Mouse (Mus musculus): ENCODE measurements around the gene Klhdc8b. TPM values are rescaled to one million over a fixed set of nuclear protein-coding genes. Genes with fewer than 3 reads are reported as not detected.

Klhdc8b gene
- polyA plus RNA-seq, 1 experiment, result 18.3 TPM

DNA sequence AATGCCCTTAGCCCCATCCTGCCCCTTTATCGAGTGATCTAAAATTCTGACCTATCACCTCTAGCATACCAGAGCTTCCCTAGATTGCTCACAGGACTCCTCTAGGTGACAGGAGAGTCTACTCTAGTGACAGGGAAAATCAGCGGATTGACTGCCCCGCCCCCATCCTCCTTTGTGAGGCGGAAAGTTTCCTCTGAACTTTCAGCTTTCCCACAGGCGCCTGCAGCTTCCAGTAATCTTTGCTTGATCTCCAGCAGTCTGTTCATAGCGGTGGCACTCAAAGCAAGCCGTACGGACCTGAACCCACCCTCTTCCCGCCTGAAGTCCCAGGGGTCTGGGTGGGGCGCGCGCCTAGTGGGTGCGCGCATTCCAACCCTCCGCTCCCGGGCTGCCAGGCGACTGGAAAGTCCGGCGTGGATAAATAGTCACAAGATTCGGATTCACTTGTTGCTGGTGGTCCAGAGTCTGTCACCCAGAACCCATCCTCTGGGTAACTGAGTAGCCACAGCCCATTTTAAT is 17.3 kb upstream of the Klhdc8b start:
- Histone ChIP-seq H3K4me3 (replicated peaks; ENCODE audit: control insufficient read depth, low read depth, low read length) (no peak overlapping the region), H3K27ac (ENCODE audit: control insufficient read depth, insufficient read depth, low read depth, low read length, poor library complexity) (no peak overlapping the region), H3K4me1 (ENCODE audit: control insufficient read depth, insufficient read depth, low read length) (no peaks in the 10 kb centered on the region)
- WGBS, result under 1% methylated on average over 20 of the region's 20 CpGs
- TF ChIP-seq CTCF (IDR thresholded peaks at IDR 0.05; ENCODE audit: control insufficient read depth, insufficient read depth, low read length) (no peak), POLR2A (IDR thresholded peaks at IDR 0.05; ENCODE audit: borderline replicate concordance, control insufficient read depth, low read depth, low read length) (no peak)

DNA sequence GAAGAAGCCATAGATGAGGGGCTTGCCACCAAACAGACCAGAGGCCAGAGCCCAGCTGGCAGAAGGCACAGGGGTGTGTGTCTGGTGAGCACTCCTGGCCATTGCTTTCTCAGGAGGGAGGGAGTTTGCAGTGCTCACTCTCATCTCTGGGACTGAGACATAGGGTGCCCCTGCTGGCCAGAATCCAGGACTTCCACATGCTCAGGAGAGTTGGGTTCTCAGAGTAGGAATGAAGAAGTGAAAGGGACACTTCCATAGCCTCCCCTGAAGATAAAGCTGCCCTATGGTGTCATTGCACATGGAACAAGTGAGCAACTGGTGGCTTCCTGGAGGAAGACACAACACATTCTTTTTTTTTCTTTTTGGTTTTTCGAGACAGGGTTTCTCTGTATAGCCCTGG is 13.1 kb upstream of the Klhdc8b start:
- H3K4me3 ChIP-seq (replicated peaks; ENCODE audit: control insufficient read depth, low read depth, low read length), result no peak overlapping the region
- TF ChIP-seq CTCF (IDR thresholded peaks at IDR 0.05; ENCODE audit: control insufficient read depth, insufficient read depth, low read length), result no peak
- no peak for TF ChIP-seq POLR2A (IDR thresholded peaks at IDR 0.05; ENCODE audit: borderline replicate concordance, control insufficient read depth, low read depth, low read length)
- no peaks in the 10 kb centered on the region for H3K4me1 ChIP-seq (ENCODE audit: control insufficient read depth, insufficient read depth, low read length)
- WGBS, result 33% methylated on average over 1 of the region's 1 CpGs
- no peak overlapping the region for H3K27ac ChIP-seq (ENCODE audit: control insufficient read depth, insufficient read depth, low read depth, low read length, poor library complexity)

- WGBS, result 80% methylated on average over 4 of the region's 4 CpGs
- Histone ChIP-seq H3K4me3 (replicated peaks; ENCODE audit: control insufficient read depth, low read depth, low read length) (no peak overlapping the region), H3K4me1 (ENCODE audit: control insufficient read depth, insufficient read depth, low read length) (no peaks in the 10 kb centered on the region), H3K27ac (ENCODE audit: control insufficient read depth, insufficient read depth, low read depth, low read length, poor library complexity) (no peak overlapping the region)
- no peak for TF ChIP-seq CTCF (IDR thresholded peaks at IDR 0.05; ENCODE audit: control insufficient read depth, insufficient read depth, low read length)
- no peak for TF ChIP-seq POLR2A (IDR thresholded peaks at IDR 0.05; ENCODE audit: borderline replicate concordance, control insufficient read depth, low read depth, low read length)
These were observed 8.5 kb upstream of the Klhdc8b start for GRCm38 (mm10) chr9:108469845-108470244.

DNA sequence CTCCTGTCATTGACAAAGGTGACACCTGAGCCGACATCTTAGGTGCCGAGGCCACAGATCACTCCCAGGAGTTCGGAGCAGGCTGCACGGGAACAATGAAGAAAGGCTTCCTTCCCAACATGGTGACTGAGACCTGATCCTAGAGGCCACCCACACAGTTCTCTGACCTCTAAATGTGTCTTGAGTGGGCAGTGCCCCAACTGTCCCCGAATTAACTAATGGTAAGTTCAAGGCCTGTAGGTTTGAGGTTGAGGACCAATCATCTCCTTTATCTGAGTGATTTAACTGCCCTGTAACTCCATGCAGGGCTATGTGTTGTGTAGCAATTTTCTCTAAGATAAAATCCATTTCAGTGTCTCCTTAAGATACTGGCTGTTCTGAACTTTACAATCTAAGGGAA is 8.0 kb upstream of the Klhdc8b start:
- H3K27ac ChIP-seq (ENCODE audit: control insufficient read depth, insufficient read depth, low read depth, low read length, poor library complexity), result no peak overlapping the region
- TF ChIP-seq CTCF (IDR thresholded peaks at IDR 0.05; ENCODE audit: control insufficient read depth, insufficient read depth, low read length) (no peak), POLR2A (IDR thresholded peaks at IDR 0.05; ENCODE audit: borderline replicate concordance, control insufficient read depth, low read depth, low read length) (no peak)
- H3K4me1 ChIP-seq (ENCODE audit: control insufficient read depth, insufficient read depth, low read length), result no peaks in the 10 kb centered on the region
- no peak overlapping the region for H3K4me3 ChIP-seq (replicated peaks; ENCODE audit: control insufficient read depth, low read depth, low read length)
- WGBS, result 83% methylated on average over 5 of the region's 5 CpGs

DNA sequence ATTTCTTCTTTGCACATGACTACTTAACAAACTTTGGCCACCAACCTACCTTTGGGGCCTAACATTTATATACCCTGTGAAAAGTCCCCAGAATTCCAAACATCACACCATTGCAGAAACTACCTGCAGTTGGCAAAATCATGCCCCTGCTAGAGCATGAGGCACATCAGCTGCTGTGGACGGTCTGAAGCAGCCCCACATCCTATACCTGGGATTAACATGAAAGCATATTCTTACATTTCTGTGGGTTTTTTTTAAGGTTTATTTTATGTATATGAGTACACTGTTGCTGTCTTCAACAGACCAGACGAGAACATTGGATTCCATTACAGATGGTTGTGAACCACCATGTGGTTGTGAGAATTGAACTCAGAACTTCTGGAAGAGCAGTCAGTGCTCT is 4.8 kb upstream of the Klhdc8b start:
- Histone ChIP-seq H3K27ac (ENCODE audit: control insufficient read depth, insufficient read depth, low read depth, low read length, poor library complexity) (no peak overlapping the region), H3K4me3 (replicated peaks; ENCODE audit: control insufficient read depth, low read depth, low read length) (no peak overlapping the region), H3K4me1 (ENCODE audit: control insufficient read depth, insufficient read depth, low read length) (peaks cover 2% of the 10 kb centered on the region)
- 90% methylated on average over 2 of the region's 2 CpGs for WGBS
- TF ChIP-seq CTCF (IDR thresholded peaks at IDR 0.05; ENCODE audit: control insufficient read depth, insufficient read depth, low read length) (no peak), POLR2A (IDR thresholded peaks at IDR 0.05; ENCODE audit: borderline replicate concordance, control insufficient read depth, low read depth, low read length) (no peak)

DNA sequence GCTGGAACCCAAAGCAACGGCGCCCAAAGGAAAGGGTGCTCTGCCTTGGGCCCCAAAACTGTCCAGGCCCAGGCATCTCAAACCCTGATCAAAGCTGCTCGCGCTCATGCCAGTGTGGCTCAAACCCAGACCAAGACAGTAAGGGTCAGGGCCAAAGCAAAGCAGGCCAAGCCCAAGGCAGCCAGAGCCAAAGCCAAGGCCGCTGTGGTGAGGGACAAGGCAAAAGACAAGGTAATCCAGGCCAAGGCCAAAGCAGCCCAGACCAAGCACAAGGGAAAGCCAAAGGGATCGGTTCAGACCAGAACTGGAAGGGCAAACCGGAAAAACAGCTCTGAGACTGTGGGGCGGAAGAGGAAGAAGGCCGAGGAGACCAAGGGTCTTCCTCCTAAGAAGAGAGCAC is 2.3 kb upstream of the Klhdc8b start:
- TF ChIP-seq POLR2A (IDR thresholded peaks at IDR 0.05; ENCODE audit: borderline replicate concordance, control insufficient read depth, low read depth, low read length), result no peak
- Histone ChIP-seq H3K27ac (ENCODE audit: control insufficient read depth, insufficient read depth, low read depth, low read length, poor library complexity) (no peak overlapping the region), H3K4me3 (replicated peaks; ENCODE audit: control insufficient read depth, low read depth, low read length) (no peak overlapping the region), H3K4me1 (ENCODE audit: control insufficient read depth, insufficient read depth, low read length) (peaks cover 2% of the 10 kb centered on the region)
- 95% methylated on average over 9 of the region's 9 CpGs for WGBS

GRCm38 (mm10) chr9:108462192-108462591 is 811 bp upstream of the Klhdc8b start:
- WGBS, result 84% methylated on average over 10 of the region's 10 CpGs
- no peak for TF ChIP-seq CTCF (IDR thresholded peaks at IDR 0.05; ENCODE audit: control insufficient read depth, insufficient read depth, low read length)
- no peak for TF ChIP-seq POLR2A (IDR thresholded peaks at IDR 0.05; ENCODE audit: borderline replicate concordance, control insufficient read depth, low read depth, low read length)
- Histone ChIP-seq H3K4me1 (ENCODE audit: control insufficient read depth, insufficient read depth, low read length) (peaks cover 2% of the 10 kb centered on the region), H3K4me3 (replicated peaks; ENCODE audit: control insufficient read depth, low read depth, low read length) (no peak overlapping the region), H3K27ac (ENCODE audit: control insufficient read depth, insufficient read depth, low read depth, low read length, poor library complexity) (no peak overlapping the region)

DNA sequence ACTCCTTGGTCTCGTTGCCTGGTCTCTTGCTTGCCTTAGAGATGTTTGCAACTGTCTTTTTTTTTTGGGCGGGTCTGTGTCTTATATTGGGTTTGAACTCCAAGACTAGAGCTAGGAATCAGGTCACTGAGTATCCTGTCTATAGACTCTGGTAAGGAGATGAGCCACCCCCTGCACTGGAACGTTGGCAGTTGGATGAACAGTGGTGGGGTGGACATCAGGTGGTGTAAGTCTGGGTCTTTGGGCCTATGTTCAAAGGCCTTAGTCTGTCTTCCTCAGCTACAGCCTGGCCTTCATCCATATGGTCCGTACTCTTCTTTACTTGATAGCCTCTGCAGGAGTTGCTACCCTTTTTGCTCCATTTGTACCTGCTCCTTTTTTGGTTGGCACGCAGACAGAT is 294 bp upstream of the Klhdc8b start:
- TF ChIP-seq POLR2A (IDR thresholded peaks at IDR 0.05; ENCODE audit: borderline replicate concordance, control insufficient read depth, low read depth, low read length), result no peak
- no peak for TF ChIP-seq CTCF (IDR thresholded peaks at IDR 0.05; ENCODE audit: control insufficient read depth, insufficient read depth, low read length)
- no peak overlapping the region for H3K27ac ChIP-seq (ENCODE audit: control insufficient read depth, insufficient read depth, low read depth, low read length, poor library complexity)
- WGBS, result 89% methylated on average over 5 of the region's 5 CpGs
- peaks cover 2% of the 10 kb centered on the region for H3K4me1 ChIP-seq (ENCODE audit: control insufficient read depth, insufficient read depth, low read length)
- H3K4me3 ChIP-seq (replicated peaks; ENCODE audit: control insufficient read depth, low read depth, low read length), result peak overlapping the region; percentile 26

Measured in bone marrow, adult 2 months (tissue).